Mouse (Mus musculus) midbrain, embryonic 15.5 days (tissue): ENCODE measurements at regions not wholly inside any gene's neighbourhood (a gene's known extent, or its start where the extent isn't known, plus 50 kb on each side); places are given as distances from the start of the nearest gene placed in this dataset.

Source experiments
- ATAC-seq: fragments of 200-750 bp; cut with Nextera tagmentation; replicated peaks from 2 replicates; pipeline ENCODE4 v1.8.0; 2017; ENCODE audit warnings: moderate TSS enrichment
- H3K27ac ChIP-seq: fragments of 300-500 bp; sonication (generic); 2 replicates; pipeline ENCODE4 v1.5.1; 2015; ENCODE audit warnings: mild to moderate bottlenecking, inconsistent platforms
- H3K27me3 ChIP-seq: fragments of 300-500 bp; sonication (generic); replicated peaks from 2 replicates; pipeline ENCODE4 v1.6.1; 2015; ENCODE audit warnings: inconsistent platforms
- H3K36me3 ChIP-seq: fragments of 300-500 bp; sonication (generic); replicated peaks from 2 replicates; pipeline ENCODE4 v1.6.1; 2015; ENCODE audit warnings: inconsistent platforms
- H3K4me1 ChIP-seq: fragments of 300-500 bp; sonication (generic); 2 replicates; pipeline ENCODE4 v1.6.1; 2015; ENCODE audit warnings: inconsistent platforms
- H3K4me2 ChIP-seq: fragments of 300-500 bp; sonication (generic); 2 replicates; pipeline ENCODE4 v1.6.1; 2015; ENCODE audit warnings: inconsistent platforms, mild to moderate bottlenecking, moderate library complexity
- H3K4me3 ChIP-seq: fragments of 300-500 bp; sonication (generic); 2 replicates; pipeline ENCODE4 v1.5.1; 2015; ENCODE audit warnings: mild to moderate bottlenecking, inconsistent platforms
- H3K9ac ChIP-seq: fragments of 300-500 bp; sonication (generic); 2 replicates; pipeline ENCODE4 v1.6.1; 2015; ENCODE audit warnings: mild to moderate bottlenecking, inconsistent platforms
- H3K9me3 ChIP-seq: fragments of 300-500 bp; sonication (generic); 2 replicates; pipeline ENCODE4 v1.6.1; 2016; ENCODE audit warnings: inconsistent platforms
- WGBS: fragments of 180-500 bp; shearing (Covaris S2); methylation state at CpG from one replicate; pipeline ENCODE4 v1.1.7; 2015; ENCODE audit warnings: mixed read lengths; 5-methylcytosine and 5-hydroxymethylcytosine counted together

DNA sequence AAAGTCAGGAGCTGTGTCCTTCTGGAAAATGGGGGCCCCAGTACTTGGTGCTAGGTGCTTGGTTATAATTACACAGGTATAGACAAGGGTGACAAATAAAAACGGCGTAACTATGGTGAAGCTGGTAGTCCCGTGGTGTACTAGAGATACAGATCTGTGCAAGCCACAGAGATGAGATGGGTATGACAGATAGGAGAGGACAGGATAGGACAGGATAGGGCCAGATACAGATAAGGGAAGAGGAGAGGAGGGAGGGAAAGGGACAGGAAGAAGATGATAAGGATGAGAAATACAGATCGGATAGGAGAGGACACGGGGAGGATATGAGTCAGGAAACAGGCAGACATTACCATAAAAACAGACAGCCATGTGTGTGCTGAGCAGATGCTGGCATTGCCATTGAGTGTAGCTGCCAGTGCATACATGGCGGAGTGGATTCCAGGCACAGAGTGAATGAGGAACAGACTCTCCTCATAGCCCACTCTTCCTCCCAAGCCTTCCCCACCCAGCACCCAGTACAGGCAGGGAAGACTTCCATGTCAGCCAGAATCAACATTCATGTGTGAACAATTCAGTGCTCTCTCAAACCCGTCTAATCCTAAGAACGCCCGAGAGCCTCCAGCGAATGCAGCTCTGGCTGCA lies 231.9 kb upstream of the Cdh4 start:
- Histone ChIP-seq H3K4me1 (0 out of 2 replicates have a peak, but pooled peaks cover 6% of the 10 kb centered on the region), H3K4me3 (no peak overlapping the region), H3K27ac (no peak overlapping the region), H3K4me2 (no peak overlapping the region), H3K27me3 (no peaks in the 10 kb centered on the region), H3K36me3 (no peaks in the 10 kb centered on the region), H3K9me3 (no peaks in the 10 kb centered on the region), H3K9ac (no peak overlapping the region)
- ATAC-seq = no peak
- WGBS = 64% methylated on average over 10 of the region's 10 CpGs

DNA sequence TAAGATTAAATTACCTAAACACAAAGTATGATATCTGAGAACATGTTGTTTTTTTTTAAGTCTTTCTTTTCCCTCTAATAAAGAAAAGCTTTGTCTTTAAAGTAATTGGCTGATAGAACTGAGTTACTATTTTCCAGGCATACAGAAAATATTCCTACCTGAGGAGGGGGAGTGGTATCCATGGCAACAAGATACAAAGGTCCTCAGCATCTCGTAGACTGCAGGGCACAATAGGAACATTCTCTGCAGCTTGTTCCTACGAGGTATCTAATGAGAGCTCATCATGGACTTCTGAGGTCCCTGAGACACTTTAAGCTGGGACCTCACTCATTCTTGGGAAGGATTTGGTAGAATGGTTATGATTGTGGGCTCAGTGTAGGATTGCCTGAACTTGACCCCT lies 225.5 kb upstream of the Cdh4 start:
- H3K9ac ChIP-seq = no peak overlapping the region
- no peaks in the 10 kb centered on the region for H3K9me3 ChIP-seq
- 19% methylated on average over 2 of the region's 2 CpGs for WGBS
- peaks cover 7% of the 10 kb centered on the region; the same call in 1 of the 2 replicates for H3K4me1 ChIP-seq
- H3K27ac ChIP-seq = no peak overlapping the region
- H3K4me2 ChIP-seq = no peak overlapping the region
- H3K4me3 ChIP-seq = no peak overlapping the region
- H3K36me3 ChIP-seq = no peaks in the 10 kb centered on the region
- no peaks in the 10 kb centered on the region for H3K27me3 ChIP-seq
- ATAC-seq = no peak

DNA sequence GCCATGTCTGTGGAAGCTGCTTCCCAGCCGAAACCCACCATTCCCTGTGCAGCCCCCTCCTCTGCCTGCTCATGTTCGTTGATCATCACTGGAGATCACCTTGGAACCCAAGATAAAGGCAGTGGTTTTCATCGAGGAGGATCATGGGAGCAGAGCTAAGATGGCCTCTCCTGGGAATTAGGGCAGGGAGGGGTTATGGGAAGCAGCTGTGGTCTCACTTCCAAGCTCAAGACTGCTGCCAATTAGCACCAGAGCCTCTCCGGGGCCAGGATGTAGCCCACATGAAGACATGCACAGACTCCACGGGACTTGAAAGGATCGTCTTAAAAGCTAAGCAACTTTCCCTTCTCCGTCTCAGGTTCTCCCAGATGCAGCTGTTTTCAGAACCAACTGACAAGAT lies 214.1 kb upstream of the Cdh4 start:
- no peak overlapping the region for H3K4me2 ChIP-seq
- no peaks in the 10 kb centered on the region for H3K27me3 ChIP-seq
- no peak for ATAC-seq
- H3K4me3 ChIP-seq = no peak overlapping the region
- no peak overlapping the region for H3K9ac ChIP-seq
- peaks cover 14% of the 10 kb centered on the region for H3K4me1 ChIP-seq
- H3K27ac ChIP-seq = no peak overlapping the region
- H3K9me3 ChIP-seq = no peaks in the 10 kb centered on the region
- 67% methylated on average over 7 of the region's 7 CpGs for WGBS
- H3K36me3 ChIP-seq = no peaks in the 10 kb centered on the region

DNA sequence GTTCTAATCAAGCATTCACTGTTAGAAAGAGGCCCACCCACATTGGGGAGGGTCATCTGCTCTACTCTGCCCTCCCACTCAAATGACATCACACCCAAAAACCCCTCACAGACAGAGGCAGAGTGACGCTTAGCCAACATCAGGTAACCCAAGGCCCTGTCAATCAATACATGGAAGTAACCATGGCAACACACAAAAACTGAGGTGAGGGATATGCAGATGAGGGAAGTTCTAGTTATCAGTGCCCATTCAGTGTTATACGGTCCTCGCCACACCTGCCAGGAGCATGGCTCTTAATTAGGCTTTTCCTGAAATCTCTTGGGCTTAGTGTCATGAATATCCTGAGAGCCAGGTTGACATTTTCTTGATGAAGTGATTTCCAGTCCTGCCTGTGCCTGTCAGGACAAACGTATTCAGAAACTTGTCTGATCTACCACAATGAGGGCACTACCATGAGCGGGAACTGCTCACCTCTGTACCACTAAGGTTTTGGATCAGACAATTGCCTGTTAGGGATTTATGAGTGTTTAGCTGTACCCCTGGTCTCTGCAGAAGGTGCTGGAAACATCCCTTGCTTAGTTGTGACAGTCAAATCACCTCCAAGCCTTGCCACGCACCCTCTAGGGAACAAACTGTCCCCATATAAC lies 210.4 kb upstream of the Cdh4 start:
- H3K4me1 ChIP-seq = peaks cover 14% of the 10 kb centered on the region
- no peaks in the 10 kb centered on the region for H3K27me3 ChIP-seq
- no peaks in the 10 kb centered on the region for H3K36me3 ChIP-seq
- no peak overlapping the region for H3K27ac ChIP-seq
- no peak overlapping the region for H3K4me2 ChIP-seq
- WGBS = 63% methylated on average over 6 of the region's 6 CpGs
- no peak overlapping the region for H3K9ac ChIP-seq
- H3K4me3 ChIP-seq = no peak overlapping the region
- peak; percentile 86 for ATAC-seq
- H3K9me3 ChIP-seq = no peaks in the 10 kb centered on the region

DNA sequence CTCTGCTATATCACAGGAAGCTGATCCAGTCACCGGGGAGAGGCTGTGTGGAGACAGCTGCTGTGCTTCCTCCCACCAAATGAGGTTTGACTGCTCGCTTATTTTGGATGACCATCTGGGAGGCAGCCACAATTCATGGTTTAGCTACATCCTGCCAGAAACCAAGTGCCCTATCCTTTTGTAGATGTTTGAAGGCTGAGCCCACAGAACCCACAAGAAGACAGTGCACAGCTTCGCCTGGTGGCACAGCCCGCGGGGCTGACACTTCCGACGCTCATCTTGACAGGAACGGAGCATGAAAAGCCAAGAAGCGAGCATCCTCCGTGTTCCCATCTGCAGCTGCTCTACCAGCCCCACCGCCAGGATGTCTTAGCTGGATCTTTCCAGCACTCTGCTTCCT lies 204.1 kb upstream of the Cdh4 start:
- ATAC-seq = no peak
- H3K9me3 ChIP-seq = no peaks in the 10 kb centered on the region
- WGBS = 89% methylated on average over 11 of the region's 11 CpGs
- no peak overlapping the region for H3K4me3 ChIP-seq
- H3K27ac ChIP-seq = no peak overlapping the region
- H3K4me1 ChIP-seq = no peaks in the 10 kb centered on the region
- H3K4me2 ChIP-seq = no peak overlapping the region
- H3K27me3 ChIP-seq = no peaks in the 10 kb centered on the region
- H3K9ac ChIP-seq = no peak overlapping the region
- H3K36me3 ChIP-seq = no peaks in the 10 kb centered on the region

DNA sequence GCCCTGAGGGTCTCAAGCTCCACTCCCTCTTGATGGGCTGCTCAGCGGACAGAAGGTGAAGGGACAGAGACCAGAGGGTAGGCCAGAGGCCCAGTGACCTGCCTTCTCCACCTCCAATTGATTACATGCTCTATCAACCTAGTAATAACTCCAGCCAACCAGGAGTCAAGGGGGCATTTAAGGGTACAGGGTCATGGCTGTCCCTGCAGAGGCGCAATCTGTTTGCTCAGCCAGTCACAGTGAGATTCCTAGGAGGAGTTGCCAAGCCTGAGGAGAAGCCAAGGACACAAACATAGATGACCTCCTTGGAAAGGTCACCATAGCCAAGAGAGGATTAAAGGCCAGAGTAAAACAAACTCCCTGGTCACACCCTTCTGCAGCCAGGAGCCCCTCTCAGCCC lies 181.3 kb upstream of the Cdh4 start:
- Histone ChIP-seq H3K36me3 (no peaks in the 10 kb centered on the region), H3K27ac (no peak overlapping the region), H3K9me3 (no peaks in the 10 kb centered on the region), H3K4me3 (no peak overlapping the region), H3K4me2 (no peak overlapping the region), H3K4me1 (no peaks in the 10 kb centered on the region), H3K9ac (no peak overlapping the region), H3K27me3 (no peaks in the 10 kb centered on the region)
- ATAC-seq = no peak
- 74% methylated on average over 2 of the region's 2 CpGs for WGBS

DNA sequence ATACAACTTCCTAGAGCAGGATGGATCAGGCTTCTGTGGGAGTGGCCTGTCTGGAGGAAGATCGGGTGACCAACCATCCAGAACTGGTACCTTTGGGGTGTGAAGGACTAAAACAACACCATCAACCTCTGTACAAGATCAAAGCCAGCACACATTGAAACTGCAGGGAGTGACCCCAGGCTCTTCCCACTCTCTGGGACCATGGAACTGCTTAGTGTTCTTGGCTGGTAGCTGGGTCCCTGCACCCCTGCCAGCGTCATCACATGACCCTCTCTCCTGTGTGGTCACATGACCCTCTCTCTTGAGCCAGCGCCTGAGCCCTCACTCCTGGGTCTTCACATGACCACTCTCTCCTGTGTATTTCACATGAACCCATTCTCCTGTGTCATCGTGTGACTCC lies 178.3 kb upstream of the Cdh4 start:
- Histone ChIP-seq H3K27ac (no peak overlapping the region), H3K27me3 (no peaks in the 10 kb centered on the region), H3K4me2 (no peak overlapping the region), H3K9me3 (no peaks in the 10 kb centered on the region), H3K4me1 (no peaks in the 10 kb centered on the region), H3K4me3 (no peak overlapping the region), H3K36me3 (no peaks in the 10 kb centered on the region), H3K9ac (no peak overlapping the region)
- ATAC-seq = no peak
- WGBS = 80% methylated on average over 4 of the region's 4 CpGs

DNA sequence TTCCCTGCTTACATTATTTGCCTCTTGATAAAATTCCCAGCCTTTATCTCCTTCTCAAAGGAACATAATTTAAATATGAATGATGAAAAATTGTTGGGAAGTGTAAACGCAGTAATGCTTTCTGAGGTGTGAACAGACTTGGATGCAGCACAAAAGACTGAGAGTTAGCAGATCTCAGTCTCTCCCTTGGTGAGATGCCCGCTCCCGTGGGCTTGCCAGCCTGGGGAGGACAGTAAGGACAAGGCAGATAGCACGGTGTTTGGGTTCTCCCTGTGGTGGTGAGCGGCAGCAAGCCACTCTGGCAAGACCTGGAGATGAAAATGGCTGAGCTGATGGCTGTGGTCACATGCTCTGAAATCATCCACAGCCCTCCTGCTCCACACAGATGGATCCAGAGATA lies 176.8 kb upstream of the Cdh4 start:
- Histone ChIP-seq H3K36me3 (no peaks in the 10 kb centered on the region), H3K4me1 (no peaks in the 10 kb centered on the region), H3K4me3 (no peak overlapping the region), H3K9me3 (no peaks in the 10 kb centered on the region), H3K9ac (no peak overlapping the region), H3K27me3 (no peaks in the 10 kb centered on the region), H3K4me2 (no peak overlapping the region), H3K27ac (no peak overlapping the region)
- 58% methylated on average over 5 of the region's 5 CpGs for WGBS
- ATAC-seq = no peak

DNA sequence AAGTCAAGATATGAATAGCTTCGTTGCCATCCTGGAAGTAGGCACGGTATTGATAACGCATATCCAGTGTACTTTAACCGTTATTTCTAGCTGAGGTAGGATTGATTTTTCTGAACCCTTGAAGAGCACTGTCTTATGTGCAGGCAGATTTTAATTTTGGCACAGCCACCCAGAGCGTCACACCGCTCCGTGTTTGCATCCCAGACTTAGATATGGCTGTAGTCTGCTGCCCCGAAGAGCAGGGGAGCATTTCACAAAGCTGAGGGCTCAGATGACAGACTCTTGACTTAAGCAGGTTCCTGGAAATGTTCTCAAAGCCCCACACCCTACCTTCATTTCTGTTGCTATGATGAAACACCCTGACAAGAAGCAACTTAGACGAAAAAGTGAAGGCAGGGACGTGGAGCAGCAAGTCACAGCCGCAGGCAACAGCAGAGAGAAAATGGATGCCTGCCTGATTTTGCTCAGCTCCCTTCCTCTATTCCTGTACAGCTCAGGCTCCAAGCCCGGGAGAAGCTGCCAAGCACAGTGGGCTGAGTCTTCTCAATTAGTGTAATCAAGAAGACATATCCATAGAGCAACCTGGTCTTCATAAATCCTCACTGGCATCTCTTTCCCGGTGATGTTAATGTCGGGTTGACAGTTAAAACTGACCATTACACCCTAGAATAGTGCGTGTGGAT lies 164.9 kb upstream of the Cdh4 start:
- H3K27ac ChIP-seq = no peak overlapping the region

DNA sequence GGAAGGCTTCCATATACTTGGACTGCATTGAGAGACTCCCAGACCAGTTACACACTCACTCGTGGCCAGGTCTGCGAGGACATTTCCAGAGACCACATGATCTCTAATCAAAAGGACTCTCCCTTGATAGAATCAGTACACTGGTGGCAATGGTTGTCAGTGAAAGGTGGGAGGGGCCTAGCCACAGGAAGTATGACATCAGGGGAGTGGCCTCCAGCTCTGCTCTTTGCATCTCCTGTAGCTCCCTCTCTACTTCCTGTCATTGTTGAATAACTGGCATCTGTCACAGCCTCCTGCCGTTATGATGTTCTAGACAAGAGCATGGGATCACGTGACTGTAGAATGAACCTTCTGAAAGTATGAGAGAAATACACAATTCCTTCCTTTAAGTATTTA lies 164.3 kb upstream of the Cdh4 start:
- H3K36me3 ChIP-seq = no peaks in the 10 kb centered on the region
- no peak overlapping the region for H3K4me3 ChIP-seq
- no peak overlapping the region for H3K9ac ChIP-seq
- no peak for ATAC-seq
- 83% methylated on average over 4 of the region's 4 CpGs for WGBS
- H3K4me2 ChIP-seq = no peak overlapping the region
- H3K27me3 ChIP-seq = no peaks in the 10 kb centered on the region
- no peak overlapping the region for H3K27ac ChIP-seq
- H3K9me3 ChIP-seq = no peaks in the 10 kb centered on the region
- H3K4me1 ChIP-seq = no peaks in the 10 kb centered on the region

More for the DNA sequence above, 164.9 kb upstream of the Cdh4 start:
- no peaks in the 10 kb centered on the region for H3K9me3 ChIP-seq
- no peak overlapping the region for H3K4me2 ChIP-seq
- WGBS = 86% methylated on average over 15 of the region's 15 CpGs
- H3K4me1 ChIP-seq = no peaks in the 10 kb centered on the region
- H3K36me3 ChIP-seq = no peaks in the 10 kb centered on the region
- no peaks in the 10 kb centered on the region for H3K27me3 ChIP-seq
- no peak for ATAC-seq
- H3K9ac ChIP-seq = no peak overlapping the region
- no peak overlapping the region for H3K4me3 ChIP-seq

DNA sequence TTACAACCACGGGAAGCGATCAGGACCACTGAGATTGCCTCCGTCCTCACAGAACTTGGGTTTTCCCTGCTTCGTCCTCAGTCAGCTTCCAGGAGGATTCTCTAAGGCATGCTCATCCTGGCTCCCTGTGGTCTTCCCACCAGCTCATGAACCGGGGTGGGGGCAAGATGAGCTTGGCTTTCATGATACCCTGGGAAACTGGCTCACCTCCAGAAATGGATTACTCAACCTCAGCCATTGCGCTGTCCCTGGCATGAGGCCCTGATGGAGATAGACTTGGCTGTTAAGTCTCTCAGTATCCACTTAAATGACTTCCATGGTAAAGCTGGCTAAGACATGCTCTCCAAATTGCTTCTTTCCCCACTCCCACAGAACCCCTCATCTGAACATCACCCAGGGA lies 160.0 kb upstream of the Cdh4 start:
- no peak overlapping the region for H3K4me2 ChIP-seq
- H3K4me3 ChIP-seq = no peak overlapping the region
- H3K27ac ChIP-seq = no peak overlapping the region
- no peaks in the 10 kb centered on the region for H3K36me3 ChIP-seq
- no peak overlapping the region for H3K9ac ChIP-seq
- no peaks in the 10 kb centered on the region for H3K4me1 ChIP-seq
- no peak for ATAC-seq
- 74% methylated on average over 6 of the region's 6 CpGs for WGBS
- no peaks in the 10 kb centered on the region for H3K9me3 ChIP-seq
- no peaks in the 10 kb centered on the region for H3K27me3 ChIP-seq

DNA sequence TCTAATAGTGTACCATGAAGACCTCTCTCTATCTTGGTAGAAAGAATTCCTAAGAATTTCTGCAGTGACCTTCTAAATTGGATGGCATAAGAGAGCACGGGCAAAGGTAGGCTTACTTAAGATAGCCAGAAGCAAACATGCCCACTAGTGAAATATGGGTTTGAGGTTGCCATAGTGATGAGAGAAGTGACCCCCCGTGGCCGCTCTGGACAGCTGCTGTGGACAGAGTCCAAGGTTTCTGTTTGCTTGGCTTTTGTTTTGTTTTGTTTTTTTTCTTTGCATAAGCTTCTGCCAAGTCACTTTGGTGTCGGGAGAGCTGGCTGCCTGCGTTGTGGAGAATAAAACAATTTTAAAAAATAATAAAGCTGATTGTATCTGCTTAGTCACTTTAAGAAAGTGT lies 151.8 kb upstream of the Cdh4 start:
- Histone ChIP-seq H3K4me2 (no peak overlapping the region), H3K27me3 (no peaks in the 10 kb centered on the region), H3K36me3 (no peaks in the 10 kb centered on the region), H3K4me1 (peaks cover 36% of the 10 kb centered on the region), H3K9ac (no peak overlapping the region), H3K27ac (0 out of 2 replicates have a peak overlapping the region, but pooled peaks have one; percentile 34), H3K9me3 (no peaks in the 10 kb centered on the region), H3K4me3 (no peak overlapping the region)
- no peak for ATAC-seq
- WGBS = 27% methylated on average over 5 of the region's 5 CpGs
